Mouse (Mus musculus): ENCODE results near the gene Pigf. TPM values are rescaled to one million over a fixed set of nuclear protein-coding genes. Genes with fewer than 3 reads are reported as not detected.

Gene Pigf
- polyA plus RNA-seq, 1 experiment: 5.3 TPM

- Histone ChIP-seq H3K4me3 (replicated peaks; ENCODE audit: extremely low read depth, low read depth, low read length) (no peak overlapping the region), H3K4me1 (ENCODE audit: control insufficient read depth, insufficient read depth, low read length) (peaks cover 8% of the 10 kb centered on the region)
- TF ChIP-seq POLR2A (IDR thresholded peaks at IDR 0.05; ENCODE audit: borderline replicate concordance, extremely low read depth, low read depth, low read length): no peak
- TF ChIP-seq CTCF (IDR thresholded peaks at IDR 0.05; ENCODE audit: insufficient read depth, low read length): no peak
- 40% methylated on average over 6 of the region's 6 CpGs for WGBS
- no peak for DNase-seq
Observed at GRCm38 (mm10) chr17:86988601-86989184, 36.5 kb downstream of the Pigf start.

GRCm38 (mm10) chr17:86988161-86988560 lies 37.0 kb downstream of the Pigf start:
- 76% methylated on average over 5 of the region's 5 CpGs for WGBS

GRCm38 (mm10) chr17:86986449-86987138 lies 38.6 kb downstream of the Pigf start:
- DNase-seq: no peak
- 55% methylated on average over 17 of the region's 17 CpGs for WGBS
- TF ChIP-seq POLR2A (IDR thresholded peaks at IDR 0.05; ENCODE audit: borderline replicate concordance, extremely low read depth, low read depth, low read length): no peak
- no peak for TF ChIP-seq CTCF (IDR thresholded peaks at IDR 0.05; ENCODE audit: insufficient read depth, low read length)
- H3K4me3 ChIP-seq (replicated peaks; ENCODE audit: extremely low read depth, low read depth, low read length): no peak overlapping the region
- H3K4me1 ChIP-seq (ENCODE audit: control insufficient read depth, insufficient read depth, low read length): peaks cover 10% of the 10 kb centered on the region

More at GRCm38 (mm10) chr17:86988161-86988560, 37.0 kb downstream of the Pigf start:
- TF ChIP-seq CTCF (IDR thresholded peaks at IDR 0.05; ENCODE audit: insufficient read depth, low read length) (no peak), POLR2A (IDR thresholded peaks at IDR 0.05; ENCODE audit: borderline replicate concordance, extremely low read depth, low read depth, low read length) (no peak)
- no peak for DNase-seq
- Histone ChIP-seq H3K4me3 (replicated peaks; ENCODE audit: extremely low read depth, low read depth, low read length) (no peak overlapping the region), H3K4me1 (ENCODE audit: control insufficient read depth, insufficient read depth, low read length) (peaks cover 8% of the 10 kb centered on the region)

GRCm38 (mm10) chr17:86982497-86982896 lies 42.7 kb downstream of the Pigf start:
- TF ChIP-seq POLR2A (IDR thresholded peaks at IDR 0.05; ENCODE audit: borderline replicate concordance, extremely low read depth, low read depth, low read length): no peak
- no peak for TF ChIP-seq CTCF (IDR thresholded peaks at IDR 0.05; ENCODE audit: insufficient read depth, low read length)
- DNase-seq: no peak
- Histone ChIP-seq H3K4me3 (replicated peaks; ENCODE audit: extremely low read depth, low read depth, low read length) (no peak overlapping the region), H3K4me1 (ENCODE audit: control insufficient read depth, insufficient read depth, low read length) (peaks cover 7% of the 10 kb centered on the region)
- WGBS: 70% methylated on average over 9 of the region's 9 CpGs

GRCm38 (mm10) chr17:86981701-86982100 lies 43.5 kb downstream of the Pigf start:
- WGBS: 100% methylated on average over 2 of the region's 2 CpGs
- peaks cover 4% of the 10 kb centered on the region for H3K4me1 ChIP-seq (ENCODE audit: control insufficient read depth, insufficient read depth, low read length)
- TF ChIP-seq POLR2A (IDR thresholded peaks at IDR 0.05; ENCODE audit: borderline replicate concordance, extremely low read depth, low read depth, low read length) (no peak), CTCF (IDR thresholded peaks at IDR 0.05; ENCODE audit: insufficient read depth, low read length) (no peak)
- no peak overlapping the region for H3K4me3 ChIP-seq (replicated peaks; ENCODE audit: extremely low read depth, low read depth, low read length)
- DNase-seq: no peak

GRCm38 (mm10) chr17:86981205-86981604 lies 44.0 kb downstream of the Pigf start:
- H3K4me3 ChIP-seq (replicated peaks; ENCODE audit: extremely low read depth, low read depth, low read length): no peak overlapping the region
- H3K4me1 ChIP-seq (ENCODE audit: control insufficient read depth, insufficient read depth, low read length): peaks cover 2% of the 10 kb centered on the region; the same call in 1 of the 2 replicates
- no peak for DNase-seq
- WGBS: 93% methylated on average over 1 of the region's 1 CpGs
- TF ChIP-seq POLR2A (IDR thresholded peaks at IDR 0.05; ENCODE audit: borderline replicate concordance, extremely low read depth, low read depth, low read length) (no peak), CTCF (IDR thresholded peaks at IDR 0.05; ENCODE audit: insufficient read depth, low read length) (no peak)

GRCm38 (mm10) chr17:86978496-86978895 lies 46.7 kb downstream of the Pigf start:
- WGBS: 62% methylated on average over 6 of the region's 6 CpGs
- 0 out of 2 replicates have a peak, but pooled peaks cover 2% of the 10 kb centered on the region for H3K4me1 ChIP-seq (ENCODE audit: control insufficient read depth, insufficient read depth, low read length)
- TF ChIP-seq CTCF (IDR thresholded peaks at IDR 0.05; ENCODE audit: insufficient read depth, low read length) (no peak), POLR2A (IDR thresholded peaks at IDR 0.05; ENCODE audit: borderline replicate concordance, extremely low read depth, low read depth, low read length) (no peak)
- no peak for DNase-seq
- no peak overlapping the region for H3K4me3 ChIP-seq (replicated peaks; ENCODE audit: extremely low read depth, low read depth, low read length)

GRCm38 (mm10) chr17:86976387-86976786 lies 48.8 kb downstream of the Pigf start:
- Histone ChIP-seq H3K4me3 (replicated peaks; ENCODE audit: extremely low read depth, low read depth, low read length) (no peak overlapping the region), H3K4me1 (ENCODE audit: control insufficient read depth, insufficient read depth, low read length) (no peaks in the 10 kb centered on the region)
- no peak for TF ChIP-seq CTCF (IDR thresholded peaks at IDR 0.05; ENCODE audit: insufficient read depth, low read length)
- TF ChIP-seq POLR2A (IDR thresholded peaks at IDR 0.05; ENCODE audit: borderline replicate concordance, extremely low read depth, low read depth, low read length): no peak
- no peak for DNase-seq
- WGBS: 72% methylated on average over 10 of the region's 10 CpGs

GRCm38 (mm10) chr17:86973097-86973496 lies 52.1 kb downstream of the Pigf start:
- Histone ChIP-seq H3K4me3 (replicated peaks; ENCODE audit: extremely low read depth, low read depth, low read length) (no peak overlapping the region), H3K4me1 (ENCODE audit: control insufficient read depth, insufficient read depth, low read length) (no peaks in the 10 kb centered on the region; the same call in 1 of the 2 replicates)
- no peak for TF ChIP-seq CTCF (IDR thresholded peaks at IDR 0.05; ENCODE audit: insufficient read depth, low read length)
- TF ChIP-seq POLR2A (IDR thresholded peaks at IDR 0.05; ENCODE audit: borderline replicate concordance, extremely low read depth, low read depth, low read length): no peak
- WGBS: 71% methylated on average over 2 of the region's 2 CpGs
- no peak for DNase-seq

- 85% methylated on average over 7 of the region's 7 CpGs for WGBS
- TF ChIP-seq CTCF (IDR thresholded peaks at IDR 0.05; ENCODE audit: insufficient read depth, low read length): no peak
- Histone ChIP-seq H3K4me1 (ENCODE audit: control insufficient read depth, insufficient read depth, low read length) (no peaks in the 10 kb centered on the region; the same call in 1 of the 2 replicates), H3K4me3 (replicated peaks; ENCODE audit: extremely low read depth, low read depth, low read length) (no peak overlapping the region)
- DNase-seq: no peak
Observed at GRCm38 (mm10) chr17:86971860-86972259, 53.3 kb downstream of the Pigf start.
